Mouse (Mus musculus) heart, postnatal 0 days (tissue): Measurements from ENCODE around the gene Phyhd1. TPM values are rescaled to one million over a fixed set of nuclear protein-coding genes. Genes with fewer than 3 reads are reported as not detected.
A peak's percentile ranks its signal among the peaks of the same experiment; 100 is the strongest.

ENCODE experiments used
- ATAC-seq: fragments of 200-750 bp; cut with Nextera tagmentation; 2 replicates; pipeline ENCODE4 v1.8.0; 2017; ENCODE audit warnings: low read depth, moderate number of reproducible peaks, moderate library complexity; ENCODE audit not compliant: insufficient read depth
- DNase-seq: peaks from one replicate; pipeline ENCODE4 v3.0.0-alpha.2; 2016; ENCODE audit warnings: low spot score
- H3K27ac ChIP-seq: fragments of 300-500 bp; sonication (generic); 2 replicates; pipeline ENCODE4 v1.5.1; 2014; ENCODE audit warnings: low read depth, mild to moderate bottlenecking
- H3K27me3 ChIP-seq: fragments of 300-500 bp; sonication (generic); 2 replicates; pipeline ENCODE4 v1.6.1; 2014; ENCODE audit warnings: low read length, mixed read lengths; ENCODE audit not compliant: control insufficient read depth, insufficient read depth
- H3K36me3 ChIP-seq: fragments of 300-500 bp; sonication (generic); replicated peaks from 2 replicates; pipeline ENCODE4 v1.6.1; 2014; ENCODE audit warnings: low read length, mixed read lengths; ENCODE audit not compliant: control insufficient read depth, insufficient read depth
- H3K4me1 ChIP-seq: fragments of 300-500 bp; sonication (generic); 2 replicates; pipeline ENCODE4 v1.6.1; 2014; ENCODE audit warnings: antibody characterized with exemption; ENCODE audit not compliant: control insufficient read depth, insufficient read depth
- H3K4me2 ChIP-seq: fragments of 300-500 bp; sonication (generic); 2 replicates; pipeline ENCODE4 v1.6.1; 2014; ENCODE audit warnings: low read depth, mild to moderate bottlenecking, low read length, moderate library complexity
- H3K4me3 ChIP-seq: fragments of 300-500 bp; sonication (generic); 2 replicates; pipeline ENCODE4 v1.5.1; 2014; ENCODE audit warnings: low read depth, low read length
- H3K9ac ChIP-seq: fragments of 300-500 bp; sonication (generic); replicated peaks from 2 replicates; pipeline ENCODE4 v1.6.1; 2014; ENCODE audit warnings: low read depth, low read length, mixed read lengths
- H3K9me3 ChIP-seq: fragments of 300-500 bp; sonication (generic); replicated peaks from 2 replicates; pipeline ENCODE4 v1.6.1; 2016; ENCODE audit warnings: low read length; ENCODE audit not compliant: control insufficient read depth
- CTCF ChIP-seq: IDR thresholded peaks from 2 replicates; pipeline ENCODE4 v1.5.1; 2016; ENCODE audit warnings: antibody characterized with exemption, control low read depth, low read depth
- EP300 ChIP-seq: IDR thresholded peaks from 2 replicates; pipeline ENCODE4 v1.6.1; 2016; ENCODE audit warnings: antibody characterized with exemption, low read depth
- WGBS: fragments of 180-500 bp; shearing (Covaris S2); extraction: QIAGEN DNeasy Blood & Tissue Kit; methylation state at CpG from one replicate; pipeline ENCODE4 v1.1.7; 2014; 5-methylcytosine and 5-hydroxymethylcytosine counted together
- polyA plus RNA-seq: library from polyadenylated mRNA; unstranded; fragments of >200 nt; fragmentation: Nextera tagmentation; extraction: Ambion mirVana; gene quantifications from 2 replicates; pipeline ENCODE4 v1.2.1, GENCODE M21; 2015
- total RNA-seq: library from RNA; depleted of rRNA; stranded (reverse); fragments of >200 nt; gene quantifications from 2 replicates; pipeline ENCODE4 v1.2.3, GENCODE M21; 2014; ENCODE audit warnings: low replicate concordance

The Phyhd1 gene
- total and polyA plus RNA-seq, 2 experiments from 2014 or later: 14.7 to 47.1 TPM

DNA sequence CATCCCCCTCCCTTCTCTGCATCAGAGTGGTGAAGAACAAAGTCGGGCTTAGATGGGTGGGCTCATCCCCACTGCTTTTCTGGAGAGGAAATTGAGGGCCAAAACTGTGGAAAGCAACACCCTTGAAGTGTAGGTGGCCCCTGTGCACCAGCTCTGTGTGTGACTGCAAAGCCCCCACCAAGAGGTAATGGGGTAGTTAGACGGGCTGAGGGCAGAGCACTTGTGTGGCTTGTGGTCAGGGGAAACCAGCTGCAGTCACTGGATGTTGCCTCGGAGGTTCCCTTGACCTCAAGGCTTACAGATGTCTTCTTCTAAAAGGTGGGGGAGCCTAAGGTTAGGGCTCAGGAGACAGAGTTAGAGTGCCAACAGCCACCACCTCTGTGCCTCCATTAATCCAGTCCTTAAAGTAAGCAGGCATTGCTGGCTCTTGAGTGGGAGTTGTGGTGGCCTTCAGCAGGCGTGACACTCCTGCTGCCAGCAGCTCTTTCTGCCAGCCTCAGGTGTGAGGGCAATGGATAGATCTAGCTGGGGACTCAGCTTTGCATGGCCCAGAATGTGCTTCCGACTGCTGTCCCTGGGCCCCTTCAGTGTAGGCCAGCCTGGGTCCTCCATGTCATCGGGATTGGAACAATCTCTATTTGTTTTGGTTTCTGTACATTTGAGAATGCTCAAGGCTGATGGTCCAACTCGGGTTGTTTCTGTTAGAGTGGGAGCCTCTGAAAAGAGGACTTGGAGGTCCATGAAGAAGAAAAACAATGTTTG is 8.1 kb upstream of the Phyhd1 start:
- Histone ChIP-seq H3K4me1 (peaks cover 26% of the 10 kb centered on the region), H3K4me2 (no peak overlapping the region), H3K27ac (peak overlapping the region; percentile 88), H3K4me3 (no peak overlapping the region), H3K36me3 (peaks cover 69% of the 10 kb centered on the region), H3K27me3 (no peaks in the 10 kb centered on the region), H3K9ac (peak overlapping the region; percentile 18; the same call in 1 of the 2 replicates), H3K9me3 (no peaks in the 10 kb centered on the region)
- no peak for DNase-seq
- WGBS: 68% methylated on average over 7 of the region's 7 CpGs
- no peak for ATAC-seq
- no peak for TF ChIP-seq CTCF
- no peak for TF ChIP-seq EP300

DNA sequence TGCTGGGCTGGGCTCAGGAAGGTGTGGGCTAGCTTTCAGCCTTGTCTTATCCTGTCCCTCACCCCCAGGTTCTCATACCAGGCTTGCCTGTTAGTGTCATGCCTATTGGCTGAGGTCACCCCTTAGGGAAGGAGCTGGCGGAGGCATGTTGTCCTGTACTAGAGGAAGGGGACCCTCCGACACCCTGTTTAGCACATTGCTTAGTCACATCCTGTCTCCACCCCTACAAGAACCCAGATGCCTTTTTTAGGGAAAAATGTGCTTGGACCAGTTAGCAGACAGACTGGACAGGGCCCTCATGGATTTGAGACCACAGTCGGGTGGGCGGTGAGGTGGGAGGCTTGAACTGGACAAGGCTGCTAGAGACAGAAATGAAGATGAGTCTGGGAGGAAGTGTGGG is 7.4 kb upstream of the Phyhd1 start:
- 23% methylated on average over 4 of the region's 4 CpGs for WGBS
- H3K4me1 ChIP-seq: peaks cover 34% of the 10 kb centered on the region
- peaks cover 69% of the 10 kb centered on the region for H3K36me3 ChIP-seq
- H3K4me2 ChIP-seq: no peak overlapping the region
- no peaks in the 10 kb centered on the region for H3K27me3 ChIP-seq
- peak; percentile 83 for ATAC-seq
- H3K27ac ChIP-seq: peak overlapping the region; percentile 88
- TF ChIP-seq CTCF (no peak), EP300 (peak; percentile 78; the same call in 1 of the 2 replicates)
- peak; percentile 73 for DNase-seq
- no peak overlapping the region for H3K4me3 ChIP-seq
- peak overlapping the region; percentile 18; the same call in 1 of the 2 replicates for H3K9ac ChIP-seq
- H3K9me3 ChIP-seq: no peaks in the 10 kb centered on the region

DNA sequence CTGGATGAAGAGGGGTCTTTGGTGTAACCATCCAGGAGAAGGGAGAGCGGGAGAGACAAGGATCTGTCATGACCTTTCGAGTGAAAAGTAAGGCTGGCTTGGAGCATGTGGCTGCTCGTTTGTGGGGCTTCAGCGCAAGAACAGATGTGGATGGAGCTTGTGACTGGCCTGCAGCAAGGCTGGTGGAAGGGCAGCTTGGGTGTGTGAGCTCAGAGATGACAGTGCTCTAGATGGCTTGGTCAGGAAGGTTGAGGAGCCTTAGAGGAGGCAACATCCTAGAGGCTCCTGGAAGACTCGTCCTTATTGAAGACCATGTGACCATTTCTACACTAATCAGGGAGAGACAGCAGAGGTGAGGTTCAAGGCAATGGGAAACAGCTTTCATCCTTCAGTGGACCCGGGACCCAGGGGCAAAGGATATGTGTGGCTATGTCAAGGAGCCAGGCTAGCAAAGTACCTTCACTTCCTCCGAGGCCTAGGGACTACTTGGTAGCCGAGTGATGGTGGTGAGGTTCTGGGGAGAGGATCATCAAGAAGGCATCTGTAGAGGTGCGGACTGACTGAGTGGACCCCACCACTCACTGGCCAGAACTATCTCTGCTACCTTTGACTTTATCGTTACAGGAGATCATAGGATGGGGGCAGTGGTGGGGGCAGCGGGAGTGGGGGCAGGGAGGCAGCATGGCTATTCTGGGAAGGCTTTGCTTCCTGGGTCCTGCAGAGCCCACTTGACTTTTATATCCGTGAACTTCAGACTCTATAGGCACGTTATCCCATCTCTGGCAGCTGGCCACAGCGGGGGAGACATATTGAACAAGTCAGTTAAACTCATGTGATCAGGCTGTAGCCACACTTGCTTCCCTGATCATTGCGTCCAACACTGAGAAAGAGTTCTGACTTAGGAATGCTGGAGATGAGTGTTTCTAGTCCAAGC is 6.6 kb upstream of the Phyhd1 start:
- Histone ChIP-seq H3K36me3 (peaks cover 75% of the 10 kb centered on the region), H3K4me3 (no peak overlapping the region), H3K9ac (no peak overlapping the region), H3K9me3 (no peaks in the 10 kb centered on the region), H3K4me2 (no peak overlapping the region), H3K27me3 (no peaks in the 10 kb centered on the region), H3K4me1 (peaks cover 40% of the 10 kb centered on the region), H3K27ac (peak overlapping the region; percentile 88)
- no peak for TF ChIP-seq CTCF
- DNase-seq (no peak), ATAC-seq (no peak)
- 58% methylated on average over 15 of the region's 15 CpGs for WGBS

DNA sequence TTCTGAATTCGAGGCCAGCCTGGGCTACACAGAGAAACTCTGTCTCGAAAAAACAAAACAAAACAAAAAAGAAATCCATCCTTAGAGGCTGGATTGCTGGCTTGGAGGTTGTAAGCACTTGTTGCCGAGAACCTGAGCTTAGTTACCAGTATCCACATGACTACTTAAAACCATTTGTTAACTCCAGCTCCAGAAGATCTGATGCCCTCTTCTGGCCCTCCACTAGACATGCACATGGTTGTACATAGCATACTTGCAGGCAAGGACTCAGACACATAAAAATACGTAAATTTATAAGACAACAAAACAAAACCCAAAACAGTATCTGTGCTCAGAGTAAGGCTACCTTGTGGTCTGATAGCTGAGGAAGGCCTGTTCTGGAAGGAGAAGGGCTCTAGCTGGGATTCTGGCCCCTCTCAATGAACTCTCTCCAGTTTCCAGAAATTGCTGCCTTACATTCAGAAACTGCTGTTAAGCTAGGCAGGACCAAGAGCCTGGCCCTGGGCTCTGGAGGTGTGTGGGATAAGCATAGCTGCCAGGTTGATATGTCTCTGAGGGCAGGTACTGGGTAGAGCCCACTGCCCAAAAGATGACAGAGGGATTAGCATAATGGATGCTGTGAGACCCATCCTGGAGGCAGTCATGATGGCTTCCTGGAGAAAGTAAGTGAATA is 4.8 kb upstream of the Phyhd1 start:
- no peak overlapping the region for H3K9ac ChIP-seq
- peaks cover 58% of the 10 kb centered on the region for H3K4me1 ChIP-seq
- peaks cover 59% of the 10 kb centered on the region for H3K36me3 ChIP-seq
- H3K27me3 ChIP-seq: no peaks in the 10 kb centered on the region
- H3K9me3 ChIP-seq: no peaks in the 10 kb centered on the region
- H3K4me3 ChIP-seq: no peak overlapping the region
- ATAC-seq (no peak), DNase-seq (no peak)
- WGBS: 93% methylated on average over 4 of the region's 4 CpGs
- no peak for TF ChIP-seq EP300
- 0 out of 2 replicates have a peak, but pooled peaks have one; percentile 14 for TF ChIP-seq CTCF
- H3K4me2 ChIP-seq: no peak overlapping the region
- peak overlapping the region; percentile 13; the same call in 1 of the 2 replicates for H3K27ac ChIP-seq
